Mouse (Mus musculus) lung, embryonic 14.5 days (tissue): ENCODE data around the gene 9930111J21Rik2. TPM values are rescaled to one million over a fixed set of nuclear protein-coding genes. Genes with fewer than 3 reads are reported as not detected.
"Not testable (repeated sequence)": the region's sequence is repeated elsewhere in the genome, so short reads cannot be mapped to it uniquely, and the experiment has no call there.

Source experiments
- ATAC-seq: fragments of 200-750 bp; cut with Nextera tagmentation; 2 replicates; pipeline ENCODE4 v1.8.0; 2017; ENCODE audit warnings: mild to moderate bottlenecking, moderate TSS enrichment, moderate library complexity; ENCODE audit not compliant: insufficient read depth
- DNase-seq: peaks from one replicate; pipeline ENCODE4 v3.0.0-alpha.2; 2015
- H3K27ac ChIP-seq: fragments of 300-500 bp; sonication (generic); 2 replicates; pipeline ENCODE4 v1.5.1; 2014; ENCODE audit warnings: low read depth, mild to moderate bottlenecking, moderate library complexity
- H3K27me3 ChIP-seq: fragments of 300-500 bp; sonication (generic); 2 replicates; pipeline ENCODE4 v1.6.1; 2014; ENCODE audit warnings: low read length, control low read depth; ENCODE audit not compliant: insufficient read depth
- H3K36me3 ChIP-seq: fragments of 300-500 bp; sonication (generic); 2 replicates; pipeline ENCODE4 v1.6.1; 2014; ENCODE audit warnings: control low read depth; ENCODE audit not compliant: insufficient read depth
- H3K4me1 ChIP-seq: fragments of 300-500 bp; sonication (generic); 2 replicates; pipeline ENCODE4 v1.6.1; 2014; ENCODE audit warnings: antibody characterized with exemption, control low read depth; ENCODE audit not compliant: insufficient read depth
- H3K4me2 ChIP-seq: fragments of 300-500 bp; sonication (generic); 2 replicates; pipeline ENCODE4 v1.6.1; 2014; ENCODE audit warnings: mild to moderate bottlenecking
- H3K4me3 ChIP-seq: fragments of 300-500 bp; sonication (generic); 2 replicates; pipeline ENCODE4 v1.5.1; 2014; ENCODE audit warnings: low read depth, low read length
- H3K9ac ChIP-seq: fragments of 300-500 bp; sonication (generic); 2 replicates; pipeline ENCODE4 v1.6.1; 2014
- H3K9me3 ChIP-seq: fragments of 300-500 bp; sonication (generic); 2 replicates; pipeline ENCODE4 v1.6.1; 2016; ENCODE audit warnings: low read depth, low read length, control low read depth
- CTCF ChIP-seq: IDR thresholded peaks from 2 replicates; pipeline ENCODE4 v1.5.1; 2016; ENCODE audit warnings: antibody characterized with exemption, low read depth
- WGBS: fragments of 180-500 bp; shearing (Covaris S2); extraction: QIAGEN DNeasy Blood & Tissue Kit; methylation state at CpG from one replicate; pipeline ENCODE4 v1.1.7; 2014; 5-methylcytosine and 5-hydroxymethylcytosine counted together
- polyA plus RNA-seq: library from polyadenylated mRNA; unstranded; fragments of >200 nt; fragmentation: Nextera tagmentation; extraction: Ambion mirVana; gene quantifications from 2 replicates; pipeline ENCODE4 v1.2.1, GENCODE M21; 2014

Gene 9930111J21Rik2
- polyA plus RNA-seq, 1 experiment from 2014 or later: 0.79 TPM

GRCm38 (mm10) chr11:49084385-49084784 is 33.3 kb upstream of the 9930111J21Rik2 start:
- Histone ChIP-seq H3K9me3 (no peaks in the 10 kb centered on the region), H3K4me1 (no peaks in the 10 kb centered on the region), H3K27me3 (no peaks in the 10 kb centered on the region), H3K4me3 (no peak overlapping the region), H3K27ac (no peak overlapping the region), H3K9ac (no peak overlapping the region), H3K36me3 (no peaks in the 10 kb centered on the region), H3K4me2 (no peak overlapping the region)
- DNase-seq (no peak), ATAC-seq (no peak)
- no peak for TF ChIP-seq CTCF
- WGBS: 53% methylated on average over 1 of the region's 1 CpGs

DNA sequence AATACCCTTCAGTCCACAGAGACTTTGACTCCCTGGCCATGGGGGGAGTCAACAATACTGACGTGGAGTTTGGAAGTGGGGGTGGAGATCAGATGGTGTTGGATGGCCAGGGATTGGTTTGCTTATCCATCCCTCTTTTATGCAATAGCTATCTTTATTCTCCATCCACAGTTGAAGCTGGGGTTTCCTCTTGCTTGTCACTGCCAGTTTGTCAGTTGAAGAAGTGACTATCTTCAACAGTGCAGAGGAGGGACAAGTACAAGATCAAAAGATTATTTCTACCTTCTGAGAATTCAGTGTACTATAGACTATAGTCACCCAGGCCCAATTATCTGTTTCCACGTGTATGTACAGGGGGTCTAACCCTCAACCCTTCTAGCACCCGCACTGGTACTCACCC is 32.8 kb upstream of the 9930111J21Rik2 start:
- no peaks in the 10 kb centered on the region for H3K36me3 ChIP-seq
- no peaks in the 10 kb centered on the region for H3K9me3 ChIP-seq
- no peak for TF ChIP-seq CTCF
- no peaks in the 10 kb centered on the region for H3K27me3 ChIP-seq
- 63% methylated on average over 3 of the region's 3 CpGs for WGBS
- no peak for ATAC-seq
- no peak overlapping the region for H3K9ac ChIP-seq
- no peak overlapping the region for H3K4me3 ChIP-seq
- DNase-seq: no peak
- no peaks in the 10 kb centered on the region for H3K4me1 ChIP-seq
- no peak overlapping the region for H3K4me2 ChIP-seq
- no peak overlapping the region for H3K27ac ChIP-seq

DNA sequence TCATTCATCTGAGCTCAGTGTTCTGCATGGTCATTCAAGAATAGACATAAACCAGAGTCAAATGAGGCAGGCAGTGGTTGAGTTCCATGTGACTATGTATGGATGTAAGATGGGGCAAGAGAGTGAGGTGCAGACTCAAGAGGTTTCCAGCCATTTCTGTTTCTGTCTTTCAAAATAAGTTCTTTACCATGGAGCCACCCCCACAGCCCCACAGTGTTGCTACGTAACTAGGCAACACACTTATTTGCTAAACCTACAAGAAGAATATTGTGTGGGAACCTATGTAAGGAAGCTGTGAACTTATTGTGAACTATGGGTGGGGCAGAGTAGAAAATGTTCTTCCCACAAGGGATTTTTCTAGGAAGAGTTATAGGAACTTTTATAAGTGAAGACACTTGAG is 32.1 kb upstream of the 9930111J21Rik2 start:
- H3K9me3 ChIP-seq: no peaks in the 10 kb centered on the region
- WGBS: 81% methylated on average over 1 of the region's 1 CpGs
- H3K4me3 ChIP-seq: no peak overlapping the region
- DNase-seq (no peak), ATAC-seq (no peak)
- no peak for TF ChIP-seq CTCF
- H3K36me3 ChIP-seq: no peaks in the 10 kb centered on the region
- H3K9ac ChIP-seq: no peak overlapping the region
- H3K4me1 ChIP-seq: no peaks in the 10 kb centered on the region
- no peak overlapping the region for H3K27ac ChIP-seq
- no peaks in the 10 kb centered on the region for H3K27me3 ChIP-seq
- no peak overlapping the region for H3K4me2 ChIP-seq

GRCm38 (mm10) chr11:49081886-49082285 is 30.8 kb upstream of the 9930111J21Rik2 start:
- 71% methylated on average over 3 of the region's 3 CpGs for WGBS
- Histone ChIP-seq H3K4me1 (no peaks in the 10 kb centered on the region), H3K4me2 (no peak overlapping the region), H3K36me3 (no peaks in the 10 kb centered on the region), H3K9me3 (no peaks in the 10 kb centered on the region), H3K27ac (no peak overlapping the region), H3K27me3 (no peaks in the 10 kb centered on the region), H3K9ac (no peak overlapping the region), H3K4me3 (no peak overlapping the region)
- DNase-seq (no peak), ATAC-seq (no peak)
- no peak for TF ChIP-seq CTCF

DNA sequence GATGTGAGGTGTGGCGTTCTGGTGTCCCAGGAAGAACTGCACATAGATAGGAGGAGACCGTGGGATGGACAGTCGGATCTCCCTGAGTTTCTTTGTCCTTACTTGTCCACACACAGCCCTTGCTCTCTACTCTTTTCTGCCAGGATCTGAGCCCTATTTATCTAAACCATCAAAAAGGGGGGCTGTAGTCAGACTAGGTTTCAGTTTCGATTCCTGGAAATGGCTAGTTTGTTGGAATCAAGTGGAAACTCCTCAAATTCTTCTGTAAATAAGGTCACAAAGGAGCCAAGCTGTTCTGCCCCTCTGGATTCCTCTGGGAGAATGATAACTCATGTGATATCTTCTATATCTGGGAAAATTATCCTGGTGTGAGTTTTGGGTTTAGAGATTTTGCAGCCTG is 30.3 kb upstream of the 9930111J21Rik2 start:
- Histone ChIP-seq H3K27me3 (no peaks in the 10 kb centered on the region), H3K4me2 (no peak overlapping the region), H3K9me3 (no peaks in the 10 kb centered on the region), H3K36me3 (no peaks in the 10 kb centered on the region), H3K4me1 (no peaks in the 10 kb centered on the region), H3K9ac (no peak overlapping the region), H3K27ac (no peak overlapping the region), H3K4me3 (no peak overlapping the region)
- 67% methylated on average over 4 of the region's 4 CpGs for WGBS
- DNase-seq (no peak), ATAC-seq (no peak)
- TF ChIP-seq CTCF: no peak

DNA sequence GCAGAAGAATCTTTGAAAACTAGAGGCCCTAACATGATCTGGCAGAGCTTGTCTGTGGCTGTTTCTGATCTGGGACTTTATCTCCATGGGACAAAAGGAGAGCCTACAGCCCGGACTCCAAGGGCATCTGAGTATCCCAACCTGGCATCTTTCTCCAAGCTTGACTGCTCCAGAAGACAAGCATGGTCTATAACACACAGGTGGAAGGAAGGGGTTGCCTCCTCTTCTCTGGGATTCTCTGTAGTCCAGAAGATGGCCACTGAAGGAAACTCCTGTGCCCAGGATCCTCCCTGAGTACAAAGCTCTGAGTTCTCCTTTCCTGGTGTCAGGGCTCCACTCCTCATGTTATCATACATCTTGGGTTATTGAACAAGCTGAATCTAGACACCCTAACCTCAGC is 29.6 kb upstream of the 9930111J21Rik2 start:
- Histone ChIP-seq H3K4me1 (no peaks in the 10 kb centered on the region), H3K36me3 (no peaks in the 10 kb centered on the region), H3K9ac (no peak overlapping the region), H3K4me2 (no peak overlapping the region), H3K4me3 (no peak overlapping the region), H3K27me3 (no peaks in the 10 kb centered on the region), H3K9me3 (no peaks in the 10 kb centered on the region), H3K27ac (no peak overlapping the region)
- 62% methylated on average over 1 of the region's 1 CpGs for WGBS
- ATAC-seq: no peak
- TF ChIP-seq CTCF: no peak
- no peak for DNase-seq

DNA sequence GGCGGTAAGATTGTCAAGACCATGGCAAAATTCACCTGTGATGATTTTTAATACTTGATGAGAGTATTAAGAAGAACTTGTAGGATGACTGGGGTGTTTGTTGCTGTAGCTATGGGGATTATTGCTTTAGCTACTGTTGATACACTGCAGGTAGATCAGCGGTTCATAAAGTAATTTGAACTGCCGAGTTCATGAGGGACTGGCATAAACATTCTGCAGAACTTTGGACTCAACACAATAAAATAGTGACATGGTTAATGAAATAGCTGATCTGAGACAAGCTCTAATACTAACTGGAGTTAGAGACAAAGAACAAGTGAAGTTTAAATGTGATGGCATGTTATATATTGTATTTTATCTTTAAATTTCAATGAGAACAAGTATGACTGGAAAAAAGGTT is 27.7 kb upstream of the 9930111J21Rik2 start:
- TF ChIP-seq CTCF: no peak
- Histone ChIP-seq H3K4me3 (no peak overlapping the region), H3K4me1 (no peaks in the 10 kb centered on the region), H3K27ac (no peak overlapping the region), H3K27me3 (no peaks in the 10 kb centered on the region), H3K9me3 (no peaks in the 10 kb centered on the region), H3K9ac (no peak overlapping the region), H3K4me2 (no peak overlapping the region), H3K36me3 (no peaks in the 10 kb centered on the region)
- DNase-seq (no peak), ATAC-seq (no peak)
- 85% methylated on average over 3 of the region's 3 CpGs for WGBS

DNA sequence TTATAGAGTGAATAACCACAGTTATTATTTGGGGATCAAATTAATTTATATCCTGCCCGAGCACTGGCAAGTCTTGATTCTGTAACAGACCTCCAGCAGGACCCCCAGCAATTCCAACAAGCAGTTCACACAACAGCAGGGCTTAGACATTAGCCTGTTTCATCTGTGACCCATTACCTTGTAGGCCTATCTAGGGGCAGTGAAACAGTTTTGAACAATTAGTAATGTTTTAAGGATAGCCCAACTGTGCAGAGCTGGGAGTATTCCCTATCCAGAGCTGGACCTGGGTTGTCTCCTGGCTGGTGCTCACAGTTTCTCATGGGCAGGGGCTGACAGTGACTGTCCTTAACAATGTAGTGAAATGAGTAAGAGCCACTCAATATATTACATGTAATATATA is 26.0 kb upstream of the 9930111J21Rik2 start:
- no peaks in the 10 kb centered on the region for H3K9me3 ChIP-seq
- no peak overlapping the region for H3K4me3 ChIP-seq
- no peak overlapping the region for H3K27ac ChIP-seq
- DNase-seq (no peak), ATAC-seq (no peak)
- no peak for TF ChIP-seq CTCF
- H3K27me3 ChIP-seq: no peaks in the 10 kb centered on the region
- 72% methylated on average over 1 of the region's 1 CpGs for WGBS
- no peak overlapping the region for H3K9ac ChIP-seq
- no peaks in the 10 kb centered on the region for H3K4me1 ChIP-seq
- no peaks in the 10 kb centered on the region for H3K36me3 ChIP-seq
- H3K4me2 ChIP-seq: no peak overlapping the region

DNA sequence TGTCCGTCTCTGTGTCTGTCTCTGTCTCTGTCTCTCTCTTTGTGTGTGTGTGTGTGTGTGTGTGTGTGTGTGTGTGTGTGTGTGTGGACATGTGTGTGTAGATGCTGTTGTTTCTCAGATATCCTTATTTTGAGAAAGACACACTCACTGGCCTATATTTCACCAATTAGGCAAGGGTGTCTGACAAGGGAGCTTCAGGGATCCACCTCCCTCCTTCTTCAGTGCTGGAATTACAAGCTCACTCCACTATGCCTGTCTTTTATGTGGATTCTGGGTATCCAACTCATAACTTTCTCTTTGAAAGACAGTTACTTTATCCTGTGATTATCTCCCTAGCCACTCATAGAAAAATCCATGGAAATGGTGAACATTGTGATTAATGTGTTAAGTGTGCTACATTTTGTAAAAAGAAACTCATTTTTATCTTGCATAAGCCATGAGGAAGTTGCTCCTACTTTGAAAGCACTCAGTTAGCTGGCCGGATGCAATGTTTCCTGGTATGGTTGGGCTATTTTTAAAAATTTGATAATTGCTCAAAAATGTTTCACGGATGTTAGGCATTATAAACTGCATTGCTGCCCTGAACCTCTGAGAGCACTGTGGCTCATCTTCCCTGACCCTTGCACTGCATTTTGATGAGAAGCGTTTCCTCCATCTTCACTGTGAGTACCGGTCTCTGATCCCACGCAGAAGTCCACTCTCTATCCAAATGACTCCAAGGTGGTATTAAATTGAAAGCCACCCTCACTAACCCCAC is 25.1 kb upstream of the 9930111J21Rik2 start, which contains the start of gene Ifi47:
Gene Ifi47 (plus strand): TSS at position 587 of the 757 bp plus-strand sequence.
- H3K9ac ChIP-seq, H3K27me3 ChIP-seq, H3K4me2 ChIP-seq, H3K36me3 ChIP-seq, H3K4me1 ChIP-seq, H3K9me3 ChIP-seq, ATAC-seq, H3K4me3 ChIP-seq: not testable (repeated sequence)
- peak within 1 kb of the TSS; percentile 54; the same call in 1 of the 2 replicates for H3K27ac ChIP-seq
- peak; percentile 58 for DNase-seq
- 62% methylated on average over 6 of the region's 6 CpGs for WGBS
